Mouse (Mus musculus) kidney, postnatal 10 days (tissue): ENCODE results near the gene Morn2.
"Not testable (repeated sequence)": the region's sequence is repeated elsewhere in the genome, so short reads cannot be mapped to it uniquely, and the experiment has no call there.

ENCODE experiments used
- DNase-seq: peaks from one replicate; pipeline ENCODE4 v3.0.0; 2021; ENCODE audit warnings: mixed read lengths

The Morn2 gene

GRCm38 (mm10) chr17:80290074-80290657 is at the start of gene Morn2, which contains the start of gene Dhx57:
Gene Morn2 (plus strand): TSS chr17:80290203.
Gene Dhx57 (minus strand): TSS chr17:80290476.
- peak; percentile 99 for DNase-seq

GRCm38 (mm10) chr17:80241594-80241993 is 48.4 kb upstream of the Morn2 start:
- DNase-seq, result no peak

GRCm38 (mm10) chr17:80243116-80243515 is 46.9 kb upstream of the Morn2 start:
- no peak for DNase-seq

GRCm38 (mm10) chr17:80252757-80253525 is 37.1 kb upstream of the Morn2 start:
- DNase-seq, result no peak

- DNase-seq, result no peak
Measured at GRCm38 (mm10) chr17:80254421-80254820, 35.6 kb upstream of the Morn2 start.

GRCm38 (mm10) chr17:80255208-80255607 is 34.8 kb upstream of the Morn2 start:
- DNase-seq, result peak; percentile 16

GRCm38 (mm10) chr17:80267065-80267464 is 22.9 kb upstream of the Morn2 start:
- DNase-seq, result no peak

GRCm38 (mm10) chr17:80268151-80268550 is 21.9 kb upstream of the Morn2 start:
- no peak for DNase-seq

- DNase-seq, result not testable (repeated sequence)
Measured at GRCm38 (mm10) chr17:80270622-80271021, 19.4 kb upstream of the Morn2 start.

- DNase-seq, result no peak
Measured at GRCm38 (mm10) chr17:80278255-80278654, 11.7 kb upstream of the Morn2 start.

- no peak for DNase-seq
Measured at GRCm38 (mm10) chr17:80279340-80280070, 10.5 kb upstream of the Morn2 start.

GRCm38 (mm10) chr17:80284446-80284845 is 5.6 kb upstream of the Morn2 start:
- DNase-seq, result no peak

GRCm38 (mm10) chr17:80288012-80288411 is 2.0 kb upstream of the Morn2 start:
- no peak for DNase-seq

GRCm38 (mm10) chr17:80289280-80290073 is 526 bp upstream of the Morn2 start:
- DNase-seq, result no peak

- peak; percentile 62 for DNase-seq
Measured at GRCm38 (mm10) chr17:80291148-80291547, 1.1 kb downstream of the Morn2 start.

GRCm38 (mm10) chr17:80295258-80295657 is 5.3 kb downstream of the Morn2 start:
- no peak for DNase-seq

- DNase-seq, result no peak
Measured at GRCm38 (mm10) chr17:80298844-80299243, 8.8 kb downstream of the Morn2 start.

- DNase-seq, result no peak
Measured at GRCm38 (mm10) chr17:80307251-80307650, 17.2 kb downstream of the Morn2 start, which contains the start of gene Arhgef33. Gene Arhgef33 (plus strand): TSS chr17:80307407.

- no peak for DNase-seq
Measured at GRCm38 (mm10) chr17:80311761-80312160, 21.8 kb downstream of the Morn2 start.

- no peak for DNase-seq
Measured at GRCm38 (mm10) chr17:80312405-80312804, 22.4 kb downstream of the Morn2 start.

GRCm38 (mm10) chr17:80322228-80322627 is 32.2 kb downstream of the Morn2 start:
- DNase-seq, result no peak

- no peak for DNase-seq
Measured at GRCm38 (mm10) chr17:80323015-80323414, 33.0 kb downstream of the Morn2 start.

GRCm38 (mm10) chr17:80323658-80324057 is 33.7 kb downstream of the Morn2 start:
- DNase-seq, result no peak
